Mouse (Mus musculus) midbrain, embryonic 13.5 days (tissue): ENCODE data around the gene Zfp94. TPM values are rescaled to one million over a fixed set of nuclear protein-coding genes. Genes with fewer than 3 reads are reported as not detected.

Experiments used
- ATAC-seq: fragments of 200-750 bp; cut with Nextera tagmentation; 2 replicates; pipeline ENCODE4 v1.8.0; 2017; ENCODE audit warnings: mild to moderate bottlenecking, moderate TSS enrichment, moderate library complexity
- H3K27ac ChIP-seq: fragments of 300-500 bp; sonication (generic); 2 replicates; pipeline ENCODE4 v1.5.1; 2015; ENCODE audit warnings: inconsistent platforms, mild to moderate bottlenecking, moderate library complexity
- H3K27me3 ChIP-seq: fragments of 300-500 bp; sonication (generic); 2 replicates; pipeline ENCODE4 v1.6.1; 2015; ENCODE audit warnings: mild to moderate bottlenecking, inconsistent platforms
- H3K36me3 ChIP-seq: fragments of 300-500 bp; sonication (generic); 2 replicates; pipeline ENCODE4 v1.6.1; 2015; ENCODE audit warnings: mild to moderate bottlenecking, inconsistent platforms
- H3K4me1 ChIP-seq: fragments of 300-500 bp; sonication (generic); replicated peaks from 2 replicates; pipeline ENCODE4 v1.6.1; 2015; ENCODE audit warnings: inconsistent platforms
- H3K4me2 ChIP-seq: fragments of 300-500 bp; sonication (generic); replicated peaks from 2 replicates; pipeline ENCODE4 v1.6.1; 2015; ENCODE audit warnings: moderate library complexity, mild to moderate bottlenecking, inconsistent platforms
- H3K4me3 ChIP-seq: fragments of 300-500 bp; sonication (generic); replicated peaks from 2 replicates; pipeline ENCODE4 v1.5.1; 2015; ENCODE audit warnings: mild to moderate bottlenecking, inconsistent platforms
- H3K9ac ChIP-seq: fragments of 300-500 bp; sonication (generic); replicated peaks from 2 replicates; pipeline ENCODE4 v1.6.1; 2015; ENCODE audit warnings: mild to moderate bottlenecking, inconsistent platforms
- H3K9me3 ChIP-seq: fragments of 300-500 bp; sonication (generic); 2 replicates; pipeline ENCODE4 v1.6.1; 2016; ENCODE audit warnings: mild to moderate bottlenecking, inconsistent platforms
- WGBS: fragments of 180-500 bp; shearing (Covaris S2); methylation state at CpG from one replicate; pipeline ENCODE4 v1.1.7; 2015; 5-methylcytosine and 5-hydroxymethylcytosine counted together
- microRNA-seq: library from miRNA; unstranded; fragments of <30 nt; microRNA quantifications from one replicate; pipeline ENCODE4, GENCODE M21; 2016
- polyA plus RNA-seq: library from polyadenylated mRNA; unstranded; fragments of >200 nt; fragmentation: Nextera tagmentation; extraction: Ambion mirVana; gene quantifications from 2 replicates; pipeline ENCODE4 v1.2.1, GENCODE M21; 2015

Gene Zfp94
- polyA plus RNA-seq, 1 experiment from 2014 or later, result 22.0 TPM

DNA sequence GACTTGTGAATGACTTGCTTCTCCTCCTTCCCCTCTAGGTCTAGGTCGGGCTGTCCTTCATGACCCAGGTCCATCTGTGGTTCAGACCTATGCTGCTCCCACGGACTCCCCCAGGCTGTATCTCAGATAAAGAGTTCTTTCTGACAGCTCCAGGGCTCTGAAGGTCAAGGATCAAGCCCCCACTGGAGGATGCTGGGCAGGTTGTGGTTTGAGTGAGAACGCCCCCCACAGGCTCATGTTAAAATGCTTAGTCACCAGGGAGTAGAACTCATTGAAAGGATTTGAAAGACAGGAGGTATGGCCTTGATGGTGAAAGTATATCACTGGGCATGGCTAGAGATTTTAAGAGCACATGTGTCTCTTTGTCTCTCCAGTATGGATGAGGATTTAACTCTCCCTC, 47.2 kb downstream of the Zfp94 start:
- peaks cover 17% of the 10 kb centered on the region for H3K36me3 ChIP-seq
- peak overlapping the region; percentile 60; the same call in 1 of the 2 replicates for H3K4me3 ChIP-seq
- no peaks in the 10 kb centered on the region for H3K27me3 ChIP-seq
- H3K9ac ChIP-seq, result no peak overlapping the region
- ATAC-seq, result 0 out of 2 replicates have a peak, but pooled peaks have one; percentile 9
- peak overlapping the region; percentile 72; the same call in 1 of the 2 replicates for H3K4me2 ChIP-seq
- 76% methylated on average over 3 of the region's 3 CpGs for WGBS
- H3K9me3 ChIP-seq, result no peaks in the 10 kb centered on the region
- H3K27ac ChIP-seq, result no peak overlapping the region
- peaks cover 20% of the 10 kb centered on the region for H3K4me1 ChIP-seq

DNA sequence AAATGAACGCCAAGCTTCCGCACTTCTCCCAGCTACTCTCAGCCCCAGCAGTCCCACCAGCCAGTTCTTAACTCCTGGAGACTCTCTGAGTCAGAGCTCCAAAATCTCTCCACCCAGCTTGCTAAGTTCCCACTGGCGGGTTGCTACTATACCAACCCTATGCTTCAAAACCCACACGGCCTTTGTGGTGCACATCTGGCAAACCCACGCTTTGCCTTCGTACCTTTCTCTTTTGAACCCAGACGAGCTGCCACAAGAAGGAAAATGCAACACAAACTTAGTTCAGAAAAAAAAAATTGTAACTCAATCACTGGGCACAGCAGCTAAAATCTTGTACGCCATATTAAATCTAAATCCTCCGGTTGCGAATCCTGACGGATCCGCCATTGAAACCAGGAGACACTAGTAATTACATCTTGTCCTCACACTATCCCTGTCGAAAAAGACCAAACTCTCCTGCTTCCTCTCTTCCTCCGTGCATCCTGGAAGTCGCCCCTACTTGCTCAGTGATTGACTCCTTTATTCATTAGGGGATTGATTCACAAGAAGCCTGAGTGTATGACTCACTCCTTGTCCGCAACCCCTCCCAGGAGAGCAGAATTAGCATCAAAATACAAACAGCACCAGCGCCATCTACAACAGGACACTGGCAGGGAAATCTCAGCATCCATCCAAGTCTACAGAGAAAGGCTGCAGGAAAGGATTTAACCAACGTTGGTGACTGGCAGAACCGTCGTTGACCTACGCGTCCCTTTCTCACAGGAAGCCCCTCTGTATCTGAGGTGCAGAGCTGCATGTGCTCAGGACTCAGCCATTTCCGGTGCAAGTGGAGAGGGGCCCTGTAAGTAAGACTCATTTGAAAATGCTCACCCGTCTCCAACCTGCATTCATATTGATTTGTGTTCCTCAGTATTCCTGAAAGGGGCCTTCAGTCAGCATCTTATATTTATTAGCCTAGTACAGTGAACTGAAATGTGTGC, 48.0 kb downstream of the Zfp94 start:
- 67% methylated on average over 24 of the region's 24 CpGs for WGBS
- ATAC-seq, result no peak
- Histone ChIP-seq H3K36me3 (peaks cover 9% of the 10 kb centered on the region), H3K9ac (no peak overlapping the region), H3K4me1 (peaks cover 20% of the 10 kb centered on the region), H3K27ac (no peak overlapping the region), H3K4me3 (no peak overlapping the region), H3K9me3 (no peaks in the 10 kb centered on the region), H3K4me2 (no peak overlapping the region), H3K27me3 (no peaks in the 10 kb centered on the region)

DNA sequence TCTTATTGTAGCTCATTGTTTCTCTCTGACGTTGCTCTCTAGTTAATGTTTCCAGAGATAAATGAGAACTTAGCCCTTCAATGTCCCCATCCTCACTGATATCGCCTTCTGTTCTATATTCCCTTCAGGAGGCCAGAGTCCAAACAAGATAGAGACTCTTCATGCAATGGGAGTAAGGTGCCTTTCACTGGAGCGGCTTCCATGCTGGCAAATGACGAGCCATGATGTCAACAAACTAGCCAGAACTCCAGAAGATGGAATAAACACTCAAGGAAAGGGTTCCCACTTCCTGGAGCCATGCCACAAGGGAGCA, 56.5 kb downstream of the Zfp94 start:
- H3K36me3 ChIP-seq, result peaks cover 30% of the 10 kb centered on the region
- ATAC-seq, result no peak
- no peak overlapping the region for H3K4me3 ChIP-seq
- H3K27me3 ChIP-seq, result no peaks in the 10 kb centered on the region
- 91% methylated on average over 4 of the region's 4 CpGs for WGBS
- no peaks in the 10 kb centered on the region for H3K9me3 ChIP-seq
- H3K9ac ChIP-seq, result no peak overlapping the region
- no peak overlapping the region for H3K4me2 ChIP-seq
- peaks cover 18% of the 10 kb centered on the region for H3K4me1 ChIP-seq
- no peak overlapping the region for H3K27ac ChIP-seq

DNA sequence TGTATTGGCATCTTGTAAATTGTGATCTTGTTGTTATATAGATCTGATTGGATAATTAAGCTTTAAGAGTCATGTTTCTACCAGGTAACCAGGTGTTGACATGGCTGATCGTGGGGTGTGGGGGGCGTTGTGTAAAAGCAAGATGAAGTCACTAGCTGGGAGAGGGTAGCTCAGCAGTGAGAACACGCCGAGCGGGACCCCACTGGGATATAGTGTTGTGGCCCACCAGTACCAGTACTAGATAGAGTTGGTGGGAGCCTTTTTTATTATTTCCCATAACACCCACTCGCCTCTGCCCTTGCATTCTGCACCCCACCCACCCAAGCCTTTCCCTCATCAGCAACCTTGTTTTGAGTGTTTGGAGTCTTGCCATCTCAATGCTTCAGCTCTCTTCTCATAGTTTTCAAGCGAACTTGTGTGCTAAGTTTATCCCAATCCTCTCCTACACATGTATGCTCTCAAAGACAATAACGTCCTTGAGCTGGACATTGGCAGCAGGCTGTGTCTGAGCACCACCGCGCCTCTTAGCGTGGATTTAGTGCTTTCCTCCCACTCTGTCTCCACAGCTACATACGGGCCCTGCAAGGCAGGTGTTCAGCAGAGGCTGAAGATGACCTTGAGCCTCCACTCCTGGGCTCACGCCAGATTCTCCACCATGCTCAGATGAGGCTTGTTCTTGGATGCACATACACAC, 57.0 kb downstream of the Zfp94 start:
- WGBS, result 91% methylated on average over 13 of the region's 13 CpGs
- H3K4me2 ChIP-seq, result no peak overlapping the region
- no peak overlapping the region for H3K4me3 ChIP-seq
- H3K9me3 ChIP-seq, result no peaks in the 10 kb centered on the region
- no peak overlapping the region for H3K27ac ChIP-seq
- no peaks in the 10 kb centered on the region for H3K27me3 ChIP-seq
- H3K36me3 ChIP-seq, result peaks cover 30% of the 10 kb centered on the region
- ATAC-seq, result no peak
- no peak overlapping the region for H3K9ac ChIP-seq
- peaks cover 20% of the 10 kb centered on the region for H3K4me1 ChIP-seq

DNA sequence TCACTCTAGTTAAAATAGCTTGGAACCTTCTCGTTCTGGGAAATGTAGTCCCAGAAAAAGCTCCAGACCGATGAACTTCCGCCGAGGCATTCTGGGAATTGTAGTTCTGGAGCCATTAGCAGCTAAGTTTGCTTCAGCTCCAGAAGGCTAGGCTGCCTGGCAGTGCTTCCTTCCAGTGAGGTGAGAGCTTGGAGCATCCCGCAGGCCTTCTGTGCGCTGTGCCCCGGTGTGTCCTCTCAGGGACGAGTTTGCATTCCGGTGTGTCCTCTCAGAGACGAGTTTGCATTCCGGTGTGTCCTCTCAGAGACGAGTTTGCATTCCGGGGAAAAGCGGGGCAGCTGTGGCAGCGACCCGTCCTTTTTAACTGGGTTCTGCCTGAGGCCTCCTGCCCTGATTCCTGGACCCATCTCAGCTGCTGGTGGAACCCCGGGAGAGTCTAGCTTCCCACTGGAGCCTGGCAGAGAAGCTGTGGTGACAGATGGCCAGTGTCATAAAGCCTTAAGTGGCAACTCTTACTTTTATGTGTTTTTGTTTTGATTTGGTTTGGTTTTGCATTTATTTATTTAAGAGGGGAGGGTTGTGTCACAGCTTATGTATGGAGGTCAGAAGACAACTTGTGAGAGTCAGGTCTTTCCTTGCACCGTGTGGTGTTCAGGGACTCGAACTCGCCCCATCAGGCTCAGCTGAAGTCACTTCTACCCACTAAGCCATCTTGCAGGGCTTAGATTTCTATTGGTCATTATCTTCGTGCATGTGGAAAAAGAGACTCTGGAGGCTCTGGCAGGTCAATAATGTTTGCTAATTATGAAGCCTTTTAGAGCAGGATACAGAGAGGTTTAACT, 61.6 kb downstream of the Zfp94 start, which contains the start of gene Zfp108:
Gene Zfp108, plus strand, starts transcription at position 162 of the 842 bp plus-strand sequence.
- H3K9me3 ChIP-seq, result no peaks in the 10 kb centered on the region
- peak within 1 kb of the TSS; percentile 7; the same call in 1 of the 2 replicates for H3K27ac ChIP-seq
- peak within 1 kb of the TSS; percentile 56 for H3K4me2 ChIP-seq
- H3K36me3 ChIP-seq, result peaks cover 6% of the 10 kb centered on the region; the same call in 1 of the 2 replicates
- H3K27me3 ChIP-seq, result no peaks in the 10 kb centered on the region
- peaks cover 25% of the 10 kb centered on the region for H3K4me1 ChIP-seq
- H3K9ac ChIP-seq, result peak within 1 kb of the TSS; percentile 58
- 19% methylated on average over 21 of the region's 21 CpGs for WGBS
- peak within 1 kb of the TSS; percentile 49 for H3K4me3 ChIP-seq
- peak; percentile 94 for ATAC-seq

DNA sequence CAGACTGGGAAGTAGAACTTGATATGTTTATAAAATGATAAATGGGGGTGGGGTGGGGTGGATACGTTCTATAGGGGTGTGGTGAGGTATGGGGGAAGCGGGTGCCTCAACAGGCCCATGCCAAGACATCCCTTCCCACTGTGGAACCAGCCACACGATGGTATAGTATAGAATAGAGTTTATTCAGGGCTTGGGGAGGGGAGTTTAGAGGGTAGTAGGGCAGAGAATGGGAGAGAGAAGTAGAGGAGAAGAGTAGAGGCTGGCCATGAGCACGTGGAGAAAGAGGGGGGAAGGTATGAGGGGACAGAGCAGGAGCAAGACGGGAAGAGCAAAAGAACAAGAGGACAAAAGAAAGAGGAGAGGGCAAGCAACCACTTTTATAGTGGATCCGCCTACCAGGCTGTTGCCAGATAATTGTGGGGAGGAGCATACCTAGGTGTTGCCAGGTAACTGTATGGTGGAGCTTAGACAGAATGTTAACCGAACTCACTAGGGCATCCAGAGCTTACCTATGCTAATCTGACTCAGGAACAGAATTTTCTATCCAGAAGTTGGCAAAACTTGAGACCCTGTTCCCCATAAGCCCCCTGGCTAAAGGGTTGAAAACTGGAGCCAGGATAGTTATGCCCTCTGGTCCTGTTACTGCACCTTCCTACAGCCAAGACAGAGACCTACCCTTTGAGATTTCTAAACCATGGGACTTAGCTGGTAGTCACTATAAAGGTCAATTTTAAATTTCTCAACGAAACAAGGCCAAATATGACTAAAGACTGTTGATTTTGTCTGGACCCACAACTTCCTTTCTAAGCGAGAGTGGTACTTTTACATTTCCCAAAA, 62.5 kb downstream of the Zfp94 start:
- peak overlapping the region; percentile 20; the same call in 1 of the 2 replicates for H3K9ac ChIP-seq
- H3K4me1 ChIP-seq, result peaks cover 25% of the 10 kb centered on the region
- H3K4me2 ChIP-seq, result peak overlapping the region; percentile 56
- no peaks in the 10 kb centered on the region for H3K9me3 ChIP-seq
- H3K4me3 ChIP-seq, result peak overlapping the region; percentile 49
- peak; percentile 75 for ATAC-seq
- no peaks in the 10 kb centered on the region for H3K27me3 ChIP-seq
- no peaks in the 10 kb centered on the region for H3K36me3 ChIP-seq
- 61% methylated on average over 9 of the region's 9 CpGs for WGBS
- H3K27ac ChIP-seq, result no peak overlapping the region

Small RNA genes lying within 50 kb of the gene (microRNA-seq; reads per million reads assigned to microRNA genes)
- not detected for gene Gm27592

Other genes starting within 250 kb of the Zfp94 start
- 33.6 and 35.2 TPM in 2 replicates for gene Zfp180, start 234.7 kb downstream of the Zfp94 start, polyA plus RNA-seq
- 9.7 and 11.3 TPM in 2 replicates for gene Zfp112, start 204.4 kb downstream of the Zfp94 start, polyA plus RNA-seq
- 20.6 and 21.4 TPM in 2 replicates for gene Zfp235, start 182.5 kb downstream of the Zfp94 start, polyA plus RNA-seq
- 4.8 and 5.2 TPM in 2 replicates for gene Zfp114, start 141.6 kb downstream of the Zfp94 start, polyA plus RNA-seq
- gene Zfp111, start 105.2 kb downstream of the Zfp94 start, polyA plus RNA-seq, result 5.7 and 9.2 TPM in 2 replicates
- 3.9 and 4.5 TPM in 2 replicates for gene Zfp109, start 79.1 kb downstream of the Zfp94 start, polyA plus RNA-seq
- gene Zfp108, start 61.9 kb downstream of the Zfp94 start, polyA plus RNA-seq, result 4.6 and 5.1 TPM in 2 replicates
- 7.7 and 7.8 TPM in 2 replicates for gene Zfp93, start 46.2 kb downstream of the Zfp94 start, polyA plus RNA-seq
- gene Zfp61, start 15.4 kb downstream of the Zfp94 start, polyA plus RNA-seq, result 41.2 and 49.4 TPM in 2 replicates
- gene Tescl, start 17.3 kb upstream of the Zfp94 start, polyA plus RNA-seq, result 0.40 TPM in 1 of 2 replicates, not detected in the other
- not detected in 2 replicates for gene Lypd5, start 32.5 kb upstream of the Zfp94 start, polyA plus RNA-seq
- 0.40 and 0.66 TPM in 2 replicates for gene Kcnn4, start 53.6 kb upstream of the Zfp94 start, polyA plus RNA-seq
- 32.9 and 33.5 TPM in 2 replicates for gene Smg9, start 83.0 kb upstream of the Zfp94 start, polyA plus RNA-seq
- gene Irgc1, start 135.6 kb upstream of the Zfp94 start, polyA plus RNA-seq, result not detected in 2 replicates
- 1.0 and 1.2 TPM in 2 replicates for gene Plaur, start 145.8 kb upstream of the Zfp94 start, polyA plus RNA-seq
- gene Cadm4, start 165.4 kb upstream of the Zfp94 start, polyA plus RNA-seq, result 52.4 and 67.8 TPM in 2 replicates
- gene Zfp428, start 190.3 kb upstream of the Zfp94 start, polyA plus RNA-seq, result 234 and 261 TPM in 2 replicates
- 1.2 and 1.9 TPM in 2 replicates for gene AC161166.1, start 195.8 kb upstream of the Zfp94 start, polyA plus RNA-seq
- gene Irgq, start 214.0 kb upstream of the Zfp94 start, polyA plus RNA-seq, result 20.3 and 25.3 TPM in 2 replicates
- not detected in 2 replicates for gene Pinlyp, start 229.5 kb upstream of the Zfp94 start, polyA plus RNA-seq
- gene Xrcc1, start 229.6 kb upstream of the Zfp94 start, polyA plus RNA-seq, result 65.8 and 71.4 TPM in 2 replicates